Mouse (Mus musculus): ENCODE results near the gene Mrgprg. TPM values are rescaled to one million over a fixed set of nuclear protein-coding genes. Genes with fewer than 3 reads are reported as not detected.

The Mrgprg gene
- not detected in 2 replicates for total RNA-seq (2012; rRNA removed)

GRCm38 (mm10) chr7:143766893-143767292 is at the start of gene Mrgprg:
Gene Mrgprg, minus strand, starts transcription at chr7:143766993.
- in situ Hi-C loops (cut with MboI; ENCODE audit: low sequenced_read_pairs in 2 of 2, unreplicated experiment in 2 of 2): loop anchor here in 1 of 2 experiments (10.0 kb wide), 1 partner anchor 62 kb away; no protein-coding TSS in a partner anchor
- H3K4me3 ChIP-seq (ENCODE audit: insufficient read depth in 1 of 2, low read depth in 1 of 2, low read length in 2 of 2, poor library complexity in 1 of 2, severe bottlenecking in 1 of 2): no peak within 1 kb of the TSS
- no peaks in the 10 kb centered on the region for H3K36me3 ChIP-seq (ENCODE audit: control insufficient read depth, insufficient read depth, low read length, poor library complexity, severe bottlenecking)
- H3K27ac ChIP-seq (ENCODE audit: insufficient read depth, low read depth, low read length, poor library complexity, severe bottlenecking): no peak within 1 kb of the TSS
- no peak for DNase-seq (ENCODE audit: low read depth, low spot score)
- no peaks in the 10 kb centered on the region for H3K4me1 ChIP-seq (ENCODE audit: control insufficient read depth in 2 of 2, insufficient read depth in 2 of 2, low read length in 2 of 2, poor library complexity in 1 of 2)
- TF ChIP-seq ZNF384 (IDR thresholded peaks at IDR 0.05; ENCODE audit: low read depth, low read length) (no peak), ZC3H11A (IDR thresholded peaks at IDR 0.05; ENCODE audit: borderline replicate concordance, low read depth, low read length) (no peak), HCFC1 (IDR thresholded peaks at IDR 0.05; ENCODE audit: borderline replicate concordance, insufficient read depth, low read length) (no peak), MAFK (IDR thresholded peaks at IDR 0.05; ENCODE audit: insufficient read depth, low read depth, low read length) (no peak), CHD2 (IDR thresholded peaks at IDR 0.05; ENCODE audit: low read depth, low read length) (no peak)
- no peak within 1 kb of the TSS for H3K9ac ChIP-seq (ENCODE audit: insufficient read depth, low read depth, low read length, poor library complexity, severe bottlenecking)
- H3K9me3 ChIP-seq (ENCODE audit: control insufficient read depth, insufficient read depth, low read depth, low read length): no peaks in the 10 kb centered on the region

- H3K4me1 ChIP-seq (ENCODE audit: control insufficient read depth in 2 of 2, insufficient read depth in 2 of 2, low read length in 2 of 2, poor library complexity in 1 of 2): no peaks in the 10 kb centered on the region
- no peak overlapping the region for H3K27ac ChIP-seq (ENCODE audit: insufficient read depth, low read depth, low read length, poor library complexity, severe bottlenecking)
- no peak for TF ChIP-seq ZNF384 (IDR thresholded peaks at IDR 0.05; ENCODE audit: low read depth, low read length)
- TF ChIP-seq ZC3H11A (IDR thresholded peaks at IDR 0.05; ENCODE audit: borderline replicate concordance, low read depth, low read length): peak; percentile 37; the same call in 1 of the 2 replicates
- TF ChIP-seq HCFC1 (IDR thresholded peaks at IDR 0.05; ENCODE audit: borderline replicate concordance, insufficient read depth, low read length): peak; percentile 68; the same call in 1 of the 2 replicates
- H3K36me3 ChIP-seq (ENCODE audit: control insufficient read depth, insufficient read depth, low read length, poor library complexity, severe bottlenecking): peaks cover 17% of the 10 kb centered on the region; the same call in 1 of the 2 replicates
- no peak overlapping the region for H3K9ac ChIP-seq (ENCODE audit: insufficient read depth, low read depth, low read length, poor library complexity, severe bottlenecking)
- no peak overlapping the region for H3K4me3 ChIP-seq (ENCODE audit: insufficient read depth in 1 of 2, low read depth in 1 of 2, low read length in 2 of 2, poor library complexity in 1 of 2, severe bottlenecking in 1 of 2)
- DNase-seq (ENCODE audit: low read depth, low spot score): no peak
- in situ Hi-C loops (cut with MboI; ENCODE audit: low sequenced_read_pairs in 2 of 2, unreplicated experiment in 2 of 2): no loop called here
- no peaks in the 10 kb centered on the region for H3K9me3 ChIP-seq (ENCODE audit: control insufficient read depth, insufficient read depth, low read depth, low read length)
These were observed 42.1 kb upstream of the Mrgprg start for GRCm38 (mm10) chr7:143808909-143809308.

- DNase-seq (ENCODE audit: low read depth, low spot score): no peak
- in situ Hi-C loops (cut with MboI; ENCODE audit: low sequenced_read_pairs in 2 of 2, unreplicated experiment in 2 of 2): no loop called here
These were observed 38.4 kb upstream of the Mrgprg start for GRCm38 (mm10) chr7:143805199-143805624.

GRCm38 (mm10) chr7:143801195-143802065 is 34.6 kb upstream of the Mrgprg start:
- no peak for DNase-seq (ENCODE audit: low read depth, low spot score)
- H3K4me1 ChIP-seq (ENCODE audit: control insufficient read depth in 2 of 2, insufficient read depth in 2 of 2, low read length in 2 of 2, poor library complexity in 1 of 2): no peaks in the 10 kb centered on the region
- no peak overlapping the region for H3K27ac ChIP-seq (ENCODE audit: insufficient read depth, low read depth, low read length, poor library complexity, severe bottlenecking)
- no peak for TF ChIP-seq ZNF384 (IDR thresholded peaks at IDR 0.05; ENCODE audit: low read depth, low read length)
- TF ChIP-seq HCFC1 (IDR thresholded peaks at IDR 0.05; ENCODE audit: borderline replicate concordance, insufficient read depth, low read length): no peak
- TF ChIP-seq MAFK (IDR thresholded peaks at IDR 0.05; ENCODE audit: insufficient read depth, low read depth, low read length): no peak
- no peak overlapping the region for H3K9ac ChIP-seq (ENCODE audit: insufficient read depth, low read depth, low read length, poor library complexity, severe bottlenecking)
- peaks cover 18% of the 10 kb centered on the region; the same call in 1 of the 2 replicates for H3K36me3 ChIP-seq (ENCODE audit: control insufficient read depth, insufficient read depth, low read length, poor library complexity, severe bottlenecking)
- in situ Hi-C loops (cut with MboI; ENCODE audit: low sequenced_read_pairs in 2 of 2, unreplicated experiment in 2 of 2): no loop called here
- H3K9me3 ChIP-seq (ENCODE audit: control insufficient read depth, insufficient read depth, low read depth, low read length): no peaks in the 10 kb centered on the region
- H3K4me3 ChIP-seq (ENCODE audit: insufficient read depth in 1 of 2, low read depth in 1 of 2, low read length in 2 of 2, poor library complexity in 1 of 2, severe bottlenecking in 1 of 2): no peak overlapping the region

More at GRCm38 (mm10) chr7:143805199-143805624, 38.4 kb upstream of the Mrgprg start:
- no peaks in the 10 kb centered on the region for H3K9me3 ChIP-seq (ENCODE audit: control insufficient read depth, insufficient read depth, low read depth, low read length)
- H3K4me1 ChIP-seq (ENCODE audit: control insufficient read depth in 2 of 2, insufficient read depth in 2 of 2, low read length in 2 of 2, poor library complexity in 1 of 2): no peaks in the 10 kb centered on the region
- no peak overlapping the region; the same call in 1 of the 2 replicates for H3K27ac ChIP-seq (ENCODE audit: insufficient read depth, low read depth, low read length, poor library complexity, severe bottlenecking)
- H3K36me3 ChIP-seq (ENCODE audit: control insufficient read depth, insufficient read depth, low read length, poor library complexity, severe bottlenecking): peaks cover 13% of the 10 kb centered on the region; the same call in 1 of the 2 replicates
- TF ChIP-seq ZC3H11A (IDR thresholded peaks at IDR 0.05; ENCODE audit: borderline replicate concordance, low read depth, low read length) (no peak), ZNF384 (IDR thresholded peaks at IDR 0.05; ENCODE audit: low read depth, low read length) (no peak), CHD2 (IDR thresholded peaks at IDR 0.05; ENCODE audit: low read depth, low read length) (no peak), HCFC1 (IDR thresholded peaks at IDR 0.05; ENCODE audit: borderline replicate concordance, insufficient read depth, low read length) (no peak), MAFK (IDR thresholded peaks at IDR 0.05; ENCODE audit: insufficient read depth, low read depth, low read length) (no peak)
- H3K9ac ChIP-seq (ENCODE audit: insufficient read depth, low read depth, low read length, poor library complexity, severe bottlenecking): no peak overlapping the region
- H3K4me3 ChIP-seq (ENCODE audit: insufficient read depth in 1 of 2, low read depth in 1 of 2, low read length in 2 of 2, poor library complexity in 1 of 2, severe bottlenecking in 1 of 2): no peak overlapping the region
